Mouse (Mus musculus) intestine, embryonic 14.5 days (tissue): Measurements from ENCODE around the gene Eif2b3. TPM values are rescaled to one million over a fixed set of nuclear protein-coding genes. Genes with fewer than 3 reads are reported as not detected.
A peak's percentile ranks its signal among the peaks of the same experiment; 100 is the strongest.

Experiments used
- ATAC-seq: fragments of 200-750 bp; cut with Nextera tagmentation; replicated peaks from 2 replicates; pipeline ENCODE4 v1.8.0; 2017; ENCODE audit warnings: low read depth, moderate number of reproducible peaks, moderate TSS enrichment, moderate library complexity; ENCODE audit not compliant: low FRiP score, low TSS enrichment
- DNase-seq: peaks from one replicate; pipeline ENCODE4 v3.0.0-alpha.2; 2018; ENCODE audit warnings: low spot score
- H3K27ac ChIP-seq: fragments of 300-500 bp; sonication (generic); 2 replicates; pipeline ENCODE4 v1.5.1; 2014; ENCODE audit warnings: low read depth, mild to moderate bottlenecking, control low read depth
- H3K27me3 ChIP-seq: fragments of 300-500 bp; sonication (generic); replicated peaks from 2 replicates; pipeline ENCODE4 v1.6.1; 2014; ENCODE audit warnings: low read length, control low read depth; ENCODE audit not compliant: control insufficient read depth, insufficient read depth
- H3K36me3 ChIP-seq: fragments of 300-500 bp; sonication (generic); 2 replicates; pipeline ENCODE4 v1.6.1; 2014; ENCODE audit warnings: low read length, control low read depth; ENCODE audit not compliant: control insufficient read depth, insufficient read depth
- H3K4me1 ChIP-seq: fragments of 300-500 bp; sonication (generic); replicated peaks from 2 replicates; pipeline ENCODE4 v1.6.1; 2014; ENCODE audit warnings: low read length, control low read depth, mixed read lengths; ENCODE audit not compliant: control insufficient read depth, insufficient read depth
- H3K4me2 ChIP-seq: fragments of 300-500 bp; sonication (generic); 2 replicates; pipeline ENCODE4 v1.6.1; 2014; ENCODE audit warnings: low read length
- H3K4me3 ChIP-seq: fragments of 300-500 bp; sonication (generic); 2 replicates; pipeline ENCODE4 v1.5.1; 2014; ENCODE audit warnings: low read depth, low read length, control low read depth, mixed read lengths
- H3K9ac ChIP-seq: fragments of 300-500 bp; sonication (generic); 2 replicates; pipeline ENCODE4 v1.6.1; 2014; ENCODE audit warnings: mild to moderate bottlenecking, low read length
- H3K9me3 ChIP-seq: fragments of 300-500 bp; sonication (generic); 2 replicates; pipeline ENCODE4 v1.6.1; 2016; ENCODE audit warnings: low read length, control low read depth; ENCODE audit not compliant: control insufficient read depth
- WGBS: fragments of 180-500 bp; shearing (Covaris S2); extraction: QIAGEN DNeasy Blood & Tissue Kit; methylation state at CpG from one replicate; pipeline ENCODE4 v1.1.7; 2014; 5-methylcytosine and 5-hydroxymethylcytosine counted together
- polyA plus RNA-seq: library from polyadenylated mRNA; unstranded; fragments of >200 nt; fragmentation: Nextera tagmentation; extraction: Ambion mirVana; gene quantifications from 2 replicates; pipeline ENCODE4 v1.2.1, GENCODE M21; 2014

The Eif2b3 gene
- polyA plus RNA-seq, 1 experiment from 2014 or later: 41.2 TPM

DNA sequence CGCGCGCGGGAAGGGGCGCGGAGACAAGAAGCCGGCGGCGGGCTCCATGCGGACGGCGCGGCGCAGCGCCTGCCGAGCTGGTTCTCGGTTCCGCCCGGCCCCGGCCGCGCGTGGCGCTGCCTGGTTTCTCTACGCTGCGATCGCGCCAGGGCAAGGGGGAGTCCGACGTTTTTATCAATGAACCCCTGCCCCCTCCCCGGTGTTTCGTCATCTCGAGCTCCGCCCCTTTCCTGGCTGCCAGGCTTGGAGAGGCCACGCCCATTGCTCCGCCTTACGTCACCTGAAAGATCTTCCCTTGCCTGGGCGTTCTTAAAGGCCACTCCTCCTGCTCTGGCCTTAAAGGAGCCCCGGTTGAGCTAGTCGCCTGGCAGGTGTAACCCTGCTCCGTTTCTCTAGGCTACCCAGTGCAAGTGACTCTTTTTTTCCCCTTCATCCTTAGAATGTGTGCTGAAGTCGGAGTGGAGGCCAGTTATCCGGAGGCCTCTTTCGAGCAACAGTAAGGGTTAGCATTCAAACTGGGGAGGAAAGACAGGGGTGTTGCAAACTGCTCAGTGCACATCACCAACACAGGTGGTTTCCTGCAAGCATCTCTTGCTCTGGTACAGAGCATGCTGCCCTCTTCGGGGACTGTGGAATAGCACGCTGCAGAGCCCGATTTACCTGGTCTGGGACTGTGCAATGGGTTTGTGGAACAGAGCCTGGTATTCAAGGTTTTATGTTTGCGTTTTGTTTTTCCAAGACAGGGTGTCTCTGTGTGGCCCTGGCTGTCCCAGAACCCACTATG lies 114.8 kb downstream of the Eif2b3 start, which contains the start of gene Plk3:
TSS of gene Plk3 (minus strand) at position 147 of the 784 bp plus-strand sequence.
- ATAC-seq: peak; percentile 81
- 0 out of 2 replicates have a peak within 1 kb of the TSS, but pooled peaks have one; percentile 11 for H3K27ac ChIP-seq
- H3K9ac ChIP-seq: peak within 1 kb of the TSS; percentile 75
- 2% methylated on average over 38 of the region's 48 CpGs for WGBS
- peak within 1 kb of the TSS; percentile 98 for H3K4me2 ChIP-seq
- no peaks in the 10 kb centered on the region for H3K9me3 ChIP-seq
- H3K36me3 ChIP-seq: no peaks in the 10 kb centered on the region
- DNase-seq: peak; percentile 99
- peak within 1 kb of the TSS; percentile 82 for H3K4me3 ChIP-seq
- peaks cover 20% of the 10 kb centered on the region for H3K27me3 ChIP-seq
- 0 out of 2 replicates have a peak, but pooled peaks cover 10% of the 10 kb centered on the region for H3K4me1 ChIP-seq

DNA sequence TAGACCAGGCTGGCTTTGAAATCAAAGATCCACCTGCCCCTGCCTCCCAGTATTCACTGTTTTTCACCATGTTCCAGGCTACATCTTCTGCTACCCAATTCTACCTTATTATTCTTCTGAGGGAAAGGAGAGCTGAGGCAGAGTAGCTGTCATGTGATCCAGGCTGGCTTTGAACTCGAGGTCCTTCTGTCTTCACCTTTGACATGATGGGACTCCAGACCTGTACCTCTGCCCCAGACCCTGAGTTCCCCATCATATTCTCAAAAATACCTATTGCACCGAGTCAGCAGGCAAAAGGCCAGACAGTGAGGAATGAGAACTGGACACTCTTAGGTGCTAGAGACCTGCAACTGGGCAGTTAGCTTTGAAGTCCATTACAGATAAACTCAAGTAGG lies 115.4 kb downstream of the Eif2b3 start:
- ATAC-seq: no peak
- no peak overlapping the region for H3K27ac ChIP-seq
- no peak overlapping the region for H3K9ac ChIP-seq
- H3K4me2 ChIP-seq: no peak overlapping the region; the same call in 1 of the 2 replicates
- H3K9me3 ChIP-seq: no peaks in the 10 kb centered on the region
- DNase-seq: no peak
- 35% methylated on average over 2 of the region's 2 CpGs for WGBS
- H3K36me3 ChIP-seq: no peaks in the 10 kb centered on the region
- H3K27me3 ChIP-seq: peaks cover 20% of the 10 kb centered on the region
- no peak overlapping the region for H3K4me3 ChIP-seq
- H3K4me1 ChIP-seq: 0 out of 2 replicates have a peak, but pooled peaks cover 10% of the 10 kb centered on the region

DNA sequence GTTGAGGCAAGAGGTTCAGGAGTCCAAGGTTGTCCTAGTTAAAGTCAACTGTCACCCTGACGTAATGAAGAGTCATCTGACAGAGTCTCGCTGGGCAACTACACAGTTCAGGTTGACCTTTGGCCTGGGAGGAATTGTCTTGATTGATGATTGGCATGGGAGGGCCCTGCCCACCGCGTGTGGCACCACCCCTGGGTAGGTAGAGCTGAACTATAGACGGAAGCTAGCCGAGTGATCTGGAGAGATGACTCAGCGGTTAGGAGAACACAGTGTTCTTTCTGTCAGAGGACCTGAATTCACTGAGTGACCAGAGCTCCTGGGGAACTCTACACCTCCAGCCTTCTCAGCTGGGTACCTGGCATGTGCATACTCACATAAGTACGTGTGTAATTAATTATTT lies 116.8 kb downstream of the Eif2b3 start:
- Histone ChIP-seq H3K4me3 (no peak overlapping the region), H3K4me1 (0 out of 2 replicates have a peak, but pooled peaks cover 10% of the 10 kb centered on the region), H3K36me3 (no peaks in the 10 kb centered on the region), H3K4me2 (no peak overlapping the region), H3K9me3 (no peaks in the 10 kb centered on the region), H3K9ac (no peak overlapping the region), H3K27me3 (peaks cover 20% of the 10 kb centered on the region), H3K27ac (peak overlapping the region; percentile 51; the same call in 1 of the 2 replicates)
- DNase-seq (no peak), ATAC-seq (peak; percentile 73)
- WGBS: 19% methylated on average over 8 of the region's 8 CpGs

Other genes with a start within 250 kb of the Eif2b3 start
- 31.7 and 34.7 TPM in 2 replicates for gene Toe1, start 211.8 kb upstream of the Eif2b3 start, polyA plus RNA-seq
- 12.3 and 18.8 TPM in 2 replicates for gene Mutyh, start 211.7 kb upstream of the Eif2b3 start, polyA plus RNA-seq
- 1.3 and 1.7 TPM in 2 replicates for gene Hpdl, start 197.7 kb upstream of the Eif2b3 start, polyA plus RNA-seq
- 1.0 and 1.4 TPM in 2 replicates for gene Zswim5, start 142.0 kb upstream of the Eif2b3 start, polyA plus RNA-seq
- 64.8 and 75.7 TPM in 2 replicates for gene Urod, start 25.0 kb upstream of the Eif2b3 start, polyA plus RNA-seq
- gene Hectd3, start 24.1 kb upstream of the Eif2b3 start, polyA plus RNA-seq: 7.2 and 9.4 TPM in 2 replicates
- 8.2 and 8.4 TPM in 2 replicates for gene Ptch2, start 76.7 kb downstream of the Eif2b3 start, polyA plus RNA-seq
- 6.6 and 7.2 TPM in 2 replicates for gene Btbd19, start 106.3 kb downstream of the Eif2b3 start, polyA plus RNA-seq
- not detected in 2 replicates for gene Tctex1d4, start 107.4 kb downstream of the Eif2b3 start, polyA plus RNA-seq
- gene Plk3, start 114.6 kb downstream of the Eif2b3 start, polyA plus RNA-seq: 3.1 and 3.7 TPM in 2 replicates
- 1,373 and 1,522 TPM in 2 replicates for gene Rps8, start 136.8 kb downstream of the Eif2b3 start, polyA plus RNA-seq
- gene Kif2c, start 163.2 kb downstream of the Eif2b3 start, polyA plus RNA-seq: 53.4 and 59.0 TPM in 2 replicates
- 8.3 and 10.3 TPM in 2 replicates for gene Tmem53, start 232.5 kb downstream of the Eif2b3 start, polyA plus RNA-seq
- 0.14 and 0.24 TPM in 2 replicates for gene Armh1, start 232.7 kb downstream of the Eif2b3 start, polyA plus RNA-seq